Mouse (Mus musculus) cerebellum, adult 8-10 months (tissue): Measurements from ENCODE around the gene Hira.
"Not testable (repeated sequence)": the region's sequence is repeated elsewhere in the genome, so short reads cannot be mapped to it uniquely, and the experiment has no call there.

Experiments
- DNase-seq: peaks from one replicate; pipeline ENCODE4 v3.0.0; 2022

Gene Hira

GRCm38 (mm10) chr16:18927963-18928362, 51.1 kb downstream of the Hira start:
- no peak for DNase-seq

GRCm38 (mm10) chr16:18938321-18939082, 61.7 kb downstream of the Hira start:
- DNase-seq: no peak

GRCm38 (mm10) chr16:18943906-18944305, 67.1 kb downstream of the Hira start:
- no peak for DNase-seq

GRCm38 (mm10) chr16:18948941-18949340, 72.1 kb downstream of the Hira start:
- DNase-seq: no peak

GRCm38 (mm10) chr16:18950351-18950750, 73.5 kb downstream of the Hira start:
- DNase-seq: no peak

GRCm38 (mm10) chr16:18952813-18953212, 76.0 kb downstream of the Hira start:
- DNase-seq: no peak

- DNase-seq: no peak
Measured at GRCm38 (mm10) chr16:18955070-18955469, 78.2 kb downstream of the Hira start.

GRCm38 (mm10) chr16:18963486-18963885, 86.6 kb downstream of the Hira start:
- DNase-seq: no peak

- DNase-seq: no peak
Measured at GRCm38 (mm10) chr16:18969420-18970128, 92.7 kb downstream of the Hira start.

- no peak for DNase-seq
Measured at GRCm38 (mm10) chr16:18970837-18971236, 94.0 kb downstream of the Hira start.

- not testable (repeated sequence) for DNase-seq
Measured at GRCm38 (mm10) chr16:18975665-18976064, 98.8 kb downstream of the Hira start.

GRCm38 (mm10) chr16:18976315-18976714, 99.5 kb downstream of the Hira start:
- no peak for DNase-seq

- DNase-seq: no peak
Measured at GRCm38 (mm10) chr16:18986381-18986780, 109.5 kb downstream of the Hira start.

GRCm38 (mm10) chr16:18986860-18987259, 110.0 kb downstream of the Hira start:
- DNase-seq: no peak

- DNase-seq: not testable (repeated sequence)
Measured at GRCm38 (mm10) chr16:19002610-19003389, 126.0 kb downstream of the Hira start.

GRCm38 (mm10) chr16:19003757-19004156, 126.9 kb downstream of the Hira start:
- no peak for DNase-seq

GRCm38 (mm10) chr16:19005298-19005697, 128.5 kb downstream of the Hira start:
- DNase-seq: no peak

GRCm38 (mm10) chr16:19006715-19007114, 129.9 kb downstream of the Hira start:
- no peak for DNase-seq

GRCm38 (mm10) chr16:19007186-19007591, 130.4 kb downstream of the Hira start:
- DNase-seq: not testable (repeated sequence)

- no peak for DNase-seq
Measured at GRCm38 (mm10) chr16:19010710-19011109, 133.9 kb downstream of the Hira start.

- DNase-seq: no peak
Measured at GRCm38 (mm10) chr16:19013550-19013949, 136.7 kb downstream of the Hira start.

- no peak for DNase-seq
Measured at GRCm38 (mm10) chr16:19014650-19015049, 137.8 kb downstream of the Hira start.
